Mouse (Mus musculus) midbrain, embryonic 12.5 days (tissue): ENCODE results near the gene Smc6. TPM values are rescaled to one million over a fixed set of nuclear protein-coding genes. Genes with fewer than 3 reads are reported as not detected.

Experiments used
- ATAC-seq: fragments of 200-750 bp; cut with Nextera tagmentation; 2 replicates; pipeline ENCODE4 v1.8.0; 2017; ENCODE audit warnings: low read depth, moderate TSS enrichment, moderate library complexity; ENCODE audit not compliant: low FRiP score
- H3K27ac ChIP-seq: fragments of 300-500 bp; sonication (generic); replicated peaks from 2 replicates; pipeline ENCODE4 v1.5.1; 2016; ENCODE audit warnings: mild to moderate bottlenecking
- H3K27me3 ChIP-seq: fragments of 300-500 bp; sonication (generic); 2 replicates; pipeline ENCODE4 v1.6.1; 2016; ENCODE audit warnings: mild to moderate bottlenecking
- H3K36me3 ChIP-seq: fragments of 300-500 bp; sonication (generic); 2 replicates; pipeline ENCODE4 v1.6.1; 2016
- H3K4me1 ChIP-seq: fragments of 300-500 bp; sonication (generic); 2 replicates; pipeline ENCODE4 v1.6.1; 2016
- H3K4me2 ChIP-seq: fragments of 300-500 bp; sonication (generic); replicated peaks from 2 replicates; pipeline ENCODE4 v1.6.1; 2016; ENCODE audit warnings: mild to moderate bottlenecking, moderate library complexity
- H3K4me3 ChIP-seq: fragments of 300-500 bp; sonication (generic); 2 replicates; pipeline ENCODE4 v1.5.1; 2016; ENCODE audit warnings: mild to moderate bottlenecking
- H3K9ac ChIP-seq: fragments of 300-500 bp; sonication (generic); replicated peaks from 2 replicates; pipeline ENCODE4 v1.6.1; 2016; ENCODE audit warnings: mild to moderate bottlenecking, moderate library complexity
- H3K9me3 ChIP-seq: fragments of 300-500 bp; sonication (generic); 2 replicates; pipeline ENCODE4 v1.6.1; 2016; ENCODE audit warnings: mild to moderate bottlenecking
- WGBS: fragments of 180-500 bp; shearing (Covaris S2); methylation state at CpG from one replicate; pipeline ENCODE4 v1.1.7; 2016; 5-methylcytosine and 5-hydroxymethylcytosine counted together
- polyA plus RNA-seq: library from polyadenylated mRNA; unstranded; fragments of >200 nt; fragmentation: Nextera tagmentation; extraction: Ambion mirVana; gene quantifications from 2 replicates; pipeline ENCODE4 v1.2.1, GENCODE M21; 2016

The Smc6 gene
- polyA plus RNA-seq, 1 experiment from 2014 or later, result 137 TPM

GRCm38 (mm10) chr12:11306753-11307645 lies 41.3 kb downstream of the Smc6 start:
- Histone ChIP-seq H3K27me3 (no peaks in the 10 kb centered on the region), H3K4me1 (no peaks in the 10 kb centered on the region), H3K9me3 (no peaks in the 10 kb centered on the region), H3K4me3 (no peak overlapping the region), H3K9ac (no peak overlapping the region), H3K4me2 (no peak overlapping the region), H3K27ac (no peak overlapping the region), H3K36me3 (peaks cover 50% of the 10 kb centered on the region)
- WGBS, result 92% methylated on average over 8 of the region's 8 CpGs
- ATAC-seq, result no peak

- Histone ChIP-seq H3K9ac (no peak overlapping the region), H3K4me3 (no peak overlapping the region), H3K36me3 (peaks cover 45% of the 10 kb centered on the region), H3K4me2 (no peak overlapping the region), H3K4me1 (no peaks in the 10 kb centered on the region), H3K27ac (no peak overlapping the region), H3K27me3 (no peaks in the 10 kb centered on the region), H3K9me3 (no peaks in the 10 kb centered on the region)
- ATAC-seq, result no peak
- 96% methylated on average over 2 of the region's 2 CpGs for WGBS
Observed at GRCm38 (mm10) chr12:11311106-11311505, 45.4 kb downstream of the Smc6 start.

GRCm38 (mm10) chr12:11313840-11314239 lies 48.2 kb downstream of the Smc6 start:
- Histone ChIP-seq H3K4me3 (no peak overlapping the region), H3K4me1 (no peaks in the 10 kb centered on the region), H3K9ac (no peak overlapping the region), H3K27me3 (no peaks in the 10 kb centered on the region), H3K4me2 (no peak overlapping the region), H3K36me3 (peaks cover 42% of the 10 kb centered on the region), H3K9me3 (no peaks in the 10 kb centered on the region), H3K27ac (no peak overlapping the region)
- WGBS, result 82% methylated on average over 1 of the region's 1 CpGs
- no peak for ATAC-seq

GRCm38 (mm10) chr12:11317671-11318070 lies 52.0 kb downstream of the Smc6 start:
- H3K4me3 ChIP-seq, result no peak overlapping the region
- H3K9me3 ChIP-seq, result no peaks in the 10 kb centered on the region
- H3K4me2 ChIP-seq, result no peak overlapping the region
- no peak overlapping the region for H3K9ac ChIP-seq
- no peak overlapping the region for H3K27ac ChIP-seq
- peaks cover 37% of the 10 kb centered on the region for H3K36me3 ChIP-seq
- WGBS, result 58% methylated on average over 6 of the region's 6 CpGs
- H3K4me1 ChIP-seq, result no peaks in the 10 kb centered on the region
- ATAC-seq, result no peak
- no peaks in the 10 kb centered on the region for H3K27me3 ChIP-seq

GRCm38 (mm10) chr12:11324480-11324879 lies 58.8 kb downstream of the Smc6 start:
- no peak overlapping the region for H3K9ac ChIP-seq
- H3K4me3 ChIP-seq, result no peak overlapping the region
- no peaks in the 10 kb centered on the region for H3K9me3 ChIP-seq
- no peaks in the 10 kb centered on the region for H3K4me1 ChIP-seq
- no peaks in the 10 kb centered on the region for H3K27me3 ChIP-seq
- no peak for ATAC-seq
- no peak overlapping the region for H3K4me2 ChIP-seq
- H3K27ac ChIP-seq, result no peak overlapping the region
- H3K36me3 ChIP-seq, result no peaks in the 10 kb centered on the region
- WGBS, result 51% methylated on average over 4 of the region's 4 CpGs

- Histone ChIP-seq H3K9ac (no peak overlapping the region), H3K4me1 (no peaks in the 10 kb centered on the region), H3K27ac (no peak overlapping the region), H3K4me3 (no peak overlapping the region), H3K4me2 (no peak overlapping the region), H3K36me3 (no peaks in the 10 kb centered on the region), H3K27me3 (no peaks in the 10 kb centered on the region), H3K9me3 (no peaks in the 10 kb centered on the region)
- ATAC-seq, result no peak
- WGBS, result 87% methylated on average over 3 of the region's 3 CpGs
Observed at GRCm38 (mm10) chr12:11326483-11326882, 60.8 kb downstream of the Smc6 start.

GRCm38 (mm10) chr12:11336845-11337244 lies 71.2 kb downstream of the Smc6 start:
- Histone ChIP-seq H3K4me3 (no peak overlapping the region), H3K4me2 (no peak overlapping the region), H3K36me3 (no peaks in the 10 kb centered on the region), H3K27ac (no peak overlapping the region), H3K27me3 (no peaks in the 10 kb centered on the region), H3K9ac (no peak overlapping the region), H3K4me1 (no peaks in the 10 kb centered on the region), H3K9me3 (no peaks in the 10 kb centered on the region)
- 41% methylated on average over 4 of the region's 4 CpGs for WGBS
- no peak for ATAC-seq

GRCm38 (mm10) chr12:11338251-11338650 lies 72.6 kb downstream of the Smc6 start:
- H3K36me3 ChIP-seq, result no peaks in the 10 kb centered on the region
- no peak overlapping the region for H3K4me2 ChIP-seq
- 88% methylated on average over 2 of the region's 2 CpGs for WGBS
- no peaks in the 10 kb centered on the region for H3K4me1 ChIP-seq
- H3K9ac ChIP-seq, result no peak overlapping the region
- no peak overlapping the region for H3K27ac ChIP-seq
- no peak for ATAC-seq
- H3K4me3 ChIP-seq, result no peak overlapping the region
- no peaks in the 10 kb centered on the region for H3K9me3 ChIP-seq
- no peaks in the 10 kb centered on the region for H3K27me3 ChIP-seq

- ATAC-seq, result no peak
- Histone ChIP-seq H3K9ac (no peak overlapping the region), H3K27ac (no peak overlapping the region), H3K4me1 (no peaks in the 10 kb centered on the region), H3K9me3 (no peaks in the 10 kb centered on the region), H3K4me3 (no peak overlapping the region), H3K27me3 (no peaks in the 10 kb centered on the region), H3K4me2 (no peak overlapping the region), H3K36me3 (no peaks in the 10 kb centered on the region)
- 84% methylated on average over 6 of the region's 6 CpGs for WGBS
Observed at GRCm38 (mm10) chr12:11342020-11342600, 76.4 kb downstream of the Smc6 start.

GRCm38 (mm10) chr12:11345963-11346362 lies 80.3 kb downstream of the Smc6 start:
- Histone ChIP-seq H3K27ac (no peak overlapping the region), H3K36me3 (no peaks in the 10 kb centered on the region), H3K9me3 (no peaks in the 10 kb centered on the region), H3K4me3 (no peak overlapping the region), H3K27me3 (no peaks in the 10 kb centered on the region), H3K9ac (no peak overlapping the region), H3K4me2 (no peak overlapping the region), H3K4me1 (peaks cover 3% of the 10 kb centered on the region; the same call in 1 of the 2 replicates)
- 74% methylated on average over 2 of the region's 2 CpGs for WGBS
- ATAC-seq, result no peak

GRCm38 (mm10) chr12:11348423-11348822 lies 82.7 kb downstream of the Smc6 start:
- Histone ChIP-seq H3K9ac (no peak overlapping the region), H3K4me1 (peaks cover 3% of the 10 kb centered on the region; the same call in 1 of the 2 replicates), H3K27ac (no peak overlapping the region), H3K27me3 (no peaks in the 10 kb centered on the region), H3K4me2 (no peak overlapping the region), H3K4me3 (no peak overlapping the region), H3K36me3 (no peaks in the 10 kb centered on the region), H3K9me3 (no peaks in the 10 kb centered on the region)
- WGBS, result 9% methylated on average over 1 of the region's 1 CpGs
- no peak for ATAC-seq

- no peaks in the 10 kb centered on the region for H3K36me3 ChIP-seq
- H3K9me3 ChIP-seq, result no peaks in the 10 kb centered on the region
- WGBS, result 59% methylated on average over 5 of the region's 5 CpGs
- no peak for ATAC-seq
- H3K4me3 ChIP-seq, result no peak overlapping the region
- H3K4me2 ChIP-seq, result no peak overlapping the region
- no peak overlapping the region for H3K27ac ChIP-seq
- H3K27me3 ChIP-seq, result no peaks in the 10 kb centered on the region
- H3K9ac ChIP-seq, result no peak overlapping the region
- H3K4me1 ChIP-seq, result peaks cover 3% of the 10 kb centered on the region; the same call in 1 of the 2 replicates
Observed at GRCm38 (mm10) chr12:11349870-11350269, 84.2 kb downstream of the Smc6 start.
